Mouse (Mus musculus): ENCODE measurements around the gene Pin1rt1.

- TF ChIP-seq GATA1 (IDR thresholded peaks at IDR 0.05; ENCODE audit: borderline replicate concordance, low read length) (no peak), CTCF (IDR thresholded peaks at IDR 0.05; ENCODE audit: low read depth, low read length) (no peak)
These were observed 11.2 kb upstream of the Pin1rt1 start for GRCm38 (mm10) chr2:104727369-104727768.
